24 mouse cellular contexts compared by ENCODE assay signal in genomic region chr1:162609633-162610250, GRCm38 (mm10). TPM values are rescaled to one million over a fixed set of nuclear protein-coding genes. Genes with fewer than 3 reads are reported as not detected.
A peak's percentile ranks its signal among the peaks of the same experiment; 100 is the strongest.
DNase-seq lines count a peak whose midpoint lies in the region; ATAC-seq and TF ChIP-seq lines count a peak whose summit lies in the region.
"Had no signal": no experiment of that assay in that cellular context is flagged by ENCODE, and none has a peak within 500 bp of the region (broad histone marks: within the 10 kb centered on the region; RNA-seq: fewer than 3 reads in every experiment).

No protein-coding gene starts in this region.

- no peak overlapping the region for H3K27ac ChIP-seq in forebrain, embryonic 13.5 days
- no peak overlapping the region for H3K27ac ChIP-seq in forebrain, embryonic 15.5 days (replicated peaks)
- peak overlapping the region; percentile 74 for H3K27ac ChIP-seq in midbrain, embryonic 10.5 days (replicated peaks)
- H3K27ac ChIP-seq in midbrain, postnatal 0 days (ENCODE audit: low read depth, low read length) = no peak overlapping the region
- H3K27ac ChIP-seq in midbrain, embryonic 14.5 days (replicated peaks; ENCODE audit: low read depth, low read length) = no peak overlapping the region
- H3K27ac ChIP-seq: limb, embryonic 13.5 days; liver, embryonic 14.5 days had no signal

- TF ChIP-seq CTCF in midbrain, postnatal 0 days (IDR thresholded peaks at IDR 0.05) = no peak

- WGBS in forebrain, embryonic 13.5 days = 32% methylated on average over 9 of the region's 9 CpGs
- WGBS in forebrain, embryonic 15.5 days = 34% methylated on average over 9 of the region's 9 CpGs
- WGBS in midbrain, embryonic 10.5 days = 41% methylated on average over 9 of the region's 9 CpGs
- 32% methylated on average over 9 of the region's 9 CpGs for WGBS in midbrain, postnatal 0 days
- 23% methylated on average over 9 of the region's 9 CpGs for WGBS in midbrain, embryonic 14.5 days

- no peaks in the 10 kb centered on the region for H3K9me3 ChIP-seq in forebrain, embryonic 13.5 days (replicated peaks)
- H3K9me3 ChIP-seq in forebrain, embryonic 15.5 days = no peaks in the 10 kb centered on the region
- no peaks in the 10 kb centered on the region for H3K9me3 ChIP-seq in midbrain, embryonic 10.5 days (replicated peaks)
- no peaks in the 10 kb centered on the region for H3K9me3 ChIP-seq in midbrain, postnatal 0 days (ENCODE audit: low read length)
- H3K9me3 ChIP-seq in midbrain, embryonic 14.5 days (ENCODE audit: control insufficient read depth, low read length) = no peaks in the 10 kb centered on the region
- H3K9me3 ChIP-seq: limb, embryonic 13.5 days had no signal

- H3K4me1 ChIP-seq in forebrain, embryonic 13.5 days = peaks cover 11% of the 10 kb centered on the region; the same call in 1 of the 2 replicates
- 0 out of 2 replicates have a peak, but pooled peaks cover 7% of the 10 kb centered on the region for H3K4me1 ChIP-seq in forebrain, embryonic 15.5 days
- H3K4me1 ChIP-seq in midbrain, embryonic 10.5 days = peaks cover 25% of the 10 kb centered on the region
- no peaks in the 10 kb centered on the region for H3K4me1 ChIP-seq in midbrain, postnatal 0 days (ENCODE audit: insufficient read depth, low read length)
- H3K4me1 ChIP-seq in midbrain, embryonic 14.5 days (ENCODE audit: control insufficient read depth, insufficient read depth, low read length) = no peaks in the 10 kb centered on the region; the same call in 1 of the 2 replicates
- H3K4me1 ChIP-seq: limb, embryonic 13.5 days had no signal

- H3K9ac ChIP-seq in forebrain, embryonic 13.5 days = no peak overlapping the region
- H3K9ac ChIP-seq in forebrain, embryonic 15.5 days (replicated peaks) = no peak overlapping the region
- H3K9ac ChIP-seq in midbrain, postnatal 0 days (replicated peaks; ENCODE audit: low read length, poor library complexity, severe bottlenecking) = no peak overlapping the region
- no peak overlapping the region for H3K9ac ChIP-seq in midbrain, embryonic 14.5 days (replicated peaks; ENCODE audit: low read length)
- H3K9ac ChIP-seq: limb, embryonic 13.5 days; liver, embryonic 14.5 days had no signal

- 0 out of 2 replicates have a peak, but pooled peaks have one; percentile 46 for ATAC-seq in forebrain, embryonic 13.5 days
- no peak for ATAC-seq in forebrain, embryonic 15.5 days (replicated peaks)
- no peak for ATAC-seq in midbrain, postnatal 0 days (ENCODE audit: low FRiP score)
- peak; percentile 59; the same call in 1 of the 2 replicates for ATAC-seq in midbrain, embryonic 14.5 days (ENCODE audit: low FRiP score, low TSS enrichment)
- no peak for ATAC-seq in CD4-positive, CD25-positive, alpha-beta regulatory T cell, adult 4 months

- H3K27me3 ChIP-seq in forebrain, embryonic 13.5 days = no peaks in the 10 kb centered on the region
- no peaks in the 10 kb centered on the region for H3K27me3 ChIP-seq in forebrain, embryonic 15.5 days
- no peaks in the 10 kb centered on the region for H3K27me3 ChIP-seq in midbrain, embryonic 10.5 days (ENCODE audit: low read depth, poor library complexity, severe bottlenecking)
- no peaks in the 10 kb centered on the region for H3K27me3 ChIP-seq in midbrain, postnatal 0 days (ENCODE audit: insufficient read depth, low read length)
- H3K27me3 ChIP-seq in midbrain, embryonic 14.5 days (ENCODE audit: control insufficient read depth, insufficient read depth, low read length) = no peaks in the 10 kb centered on the region
- H3K27me3 ChIP-seq: limb, embryonic 13.5 days had no signal

- peak; percentile 7 for DNase-seq in adrenal gland, adult 2 months
- DNase-seq in adrenal gland, postnatal 4 days (ENCODE audit: low spot score in 2 of 2) = no peak
- DNase-seq in midbrain, embryonic 10.5 days (ENCODE audit: low spot score) = peak; percentile 27
- no peak for DNase-seq in midbrain, postnatal 0 days (ENCODE audit: low spot score)
- DNase-seq in midbrain, embryonic 14.5 days = peak; percentile 53
- DNase-seq: cerebellum, adult 11-12 months; kidney, adult 9 months; kidney, postnatal 36 days; right cerebral cortex, postnatal 25 days; thymus, postnatal 25 days had no signal

- H3K36me3 ChIP-seq in forebrain, embryonic 13.5 days (ENCODE audit: poor library complexity, severe bottlenecking) = no peaks in the 10 kb centered on the region
- H3K36me3 ChIP-seq in forebrain, embryonic 15.5 days = no peaks in the 10 kb centered on the region
- 0 out of 2 replicates have a peak, but pooled peaks cover 1% of the 10 kb centered on the region for H3K36me3 ChIP-seq in midbrain, embryonic 10.5 days
- H3K36me3 ChIP-seq in midbrain, postnatal 0 days (ENCODE audit: insufficient read depth, low read length) = no peaks in the 10 kb centered on the region
- no peaks in the 10 kb centered on the region for H3K36me3 ChIP-seq in midbrain, embryonic 14.5 days (ENCODE audit: control insufficient read depth, insufficient read depth, low read length)
- H3K36me3 ChIP-seq: limb, embryonic 13.5 days had no signal

- H3K4me2 ChIP-seq in forebrain, embryonic 13.5 days = no peak overlapping the region
- no peak overlapping the region for H3K4me2 ChIP-seq in forebrain, embryonic 15.5 days (replicated peaks)
- no peak overlapping the region for H3K4me2 ChIP-seq in midbrain, postnatal 0 days (ENCODE audit: low read depth, low read length, poor library complexity, severe bottlenecking)
- no peak overlapping the region for H3K4me2 ChIP-seq in midbrain, embryonic 14.5 days (ENCODE audit: low read length)
- H3K4me2 ChIP-seq: limb, embryonic 13.5 days had no signal

- no peak overlapping the region for H3K4me3 ChIP-seq in forebrain, embryonic 13.5 days
- H3K4me3 ChIP-seq in forebrain, embryonic 15.5 days = no peak overlapping the region
- H3K4me3 ChIP-seq in midbrain, embryonic 10.5 days = no peak overlapping the region
- H3K4me3 ChIP-seq in midbrain, postnatal 0 days (ENCODE audit: low read depth, low read length) = no peak overlapping the region
- no peak overlapping the region for H3K4me3 ChIP-seq in midbrain, embryonic 14.5 days (replicated peaks; ENCODE audit: low read depth, low read length)
- H3K4me3 ChIP-seq: erythroblast, embryonic 14.5 days; limb, embryonic 13.5 days had no signal

RNA-seq across cellular contexts. Expression of gene Myoc, which starts 29.2 kb away (rescaled TPM):
- 1 to 10 TPM; 2.1 to 4.7 TPM for total RNA-seq in adrenal gland, adult 2 months (2021)
- polyA plus RNA-seq in adrenal gland, adult 2 months (2012; rRNA removed) = 0.76 and 1.4 TPM in 2 replicates
- total RNA-seq in adrenal gland, postnatal 4 days (2021) = 1 to 10 TPM in 1 of 2 experiments, under 1 TPM in 1; 0.71 to 1.1 TPM
- polyA plus RNA-seq in forebrain, embryonic 13.5 days (2015; fragmentation: Nextera tagmentation; extraction: Ambion mirVana) = not detected in 2 replicates
- polyA plus RNA-seq in forebrain, embryonic 15.5 days (2015; fragmentation: Nextera tagmentation; extraction: Ambion mirVana) = not detected in 2 replicates
- polyA plus RNA-seq in midbrain, embryonic 10.5 days (2016; fragmentation: Nextera tagmentation; extraction: Ambion mirVana) = not detected in 2 replicates
- total RNA-seq in midbrain, postnatal 0 days (2014; rRNA removed) = 0.24 and 0.27 TPM in 2 replicates
- 0.21 and 0.33 TPM in 2 replicates for polyA plus RNA-seq in midbrain, postnatal 0 days (2015; fragmentation: Nextera tagmentation; extraction: Ambion mirVana)
- polyA plus RNA-seq in midbrain, embryonic 14.5 days (2014; fragmentation: Nextera tagmentation; extraction: Ambion mirVana) = 0.13 TPM in 1 of 2 replicates, not detected in the other
- polyA plus RNA-seq in CD4-positive, CD25-positive, alpha-beta regulatory T cell, adult 4 months (2017; shearing (Covaris generic)) = not detected
- total RNA-seq: granulocyte monocyte progenitor cell, adult 5-6 weeks; hematopoietic stem cell, adult 5-6 weeks had no signal
- polyA plus RNA-seq: erythroblast, embryonic 14.5 days; heart, embryonic 14.5 days; intestine, embryonic 14.5 days; neural tube, embryonic 14.5 days had no signal

RNA-seq across cellular contexts. Expression of gene Vamp4, which starts 39.4 kb away (rescaled TPM):
- 10 to 100 TPM; 31.1 to 41.2 TPM for total RNA-seq in adrenal gland, adult 2 months (2021)
- polyA plus RNA-seq in adrenal gland, adult 2 months (2012; rRNA removed) = 12.1 and 15.2 TPM in 2 replicates
- 10 to 100 TPM; 40.8 to 42.1 TPM for total RNA-seq in adrenal gland, postnatal 4 days (2021)
- 62.6 and 66.5 TPM in 2 replicates for polyA plus RNA-seq in forebrain, embryonic 13.5 days (2015; fragmentation: Nextera tagmentation; extraction: Ambion mirVana)
- 70.7 and 76.7 TPM in 2 replicates for polyA plus RNA-seq in forebrain, embryonic 15.5 days (2015; fragmentation: Nextera tagmentation; extraction: Ambion mirVana)
- 52.3 and 53.0 TPM in 2 replicates for polyA plus RNA-seq in midbrain, embryonic 10.5 days (2016; fragmentation: Nextera tagmentation; extraction: Ambion mirVana)
- 25.5 and 29.2 TPM in 2 replicates for total RNA-seq in midbrain, postnatal 0 days (2014; rRNA removed)
- 69.0 and 74.7 TPM in 2 replicates for polyA plus RNA-seq in midbrain, postnatal 0 days (2015; fragmentation: Nextera tagmentation; extraction: Ambion mirVana)
- 71.3 and 72.0 TPM in 2 replicates for polyA plus RNA-seq in midbrain, embryonic 14.5 days (2014; fragmentation: Nextera tagmentation; extraction: Ambion mirVana)
- 100 to 1,000 TPM in 1 of 2 experiments, 10 to 100 TPM in 1; 91.3 to 111 TPM for polyA plus RNA-seq in CD4-positive, CD25-positive, alpha-beta regulatory T cell, adult 4 months (2017; shearing (Covaris generic))

RNA-seq across cellular contexts. Expression of gene Myocos, which starts 48.3 kb away (rescaled TPM):
- total RNA-seq in adrenal gland, adult 2 months (2021) = not detected
- polyA plus RNA-seq in adrenal gland, adult 2 months (2012; rRNA removed) = not detected in 2 replicates
- not detected for total RNA-seq in adrenal gland, postnatal 4 days (2021)
- polyA plus RNA-seq in forebrain, embryonic 13.5 days (2015; fragmentation: Nextera tagmentation; extraction: Ambion mirVana) = not detected in 2 replicates
- not detected in 2 replicates for polyA plus RNA-seq in forebrain, embryonic 15.5 days (2015; fragmentation: Nextera tagmentation; extraction: Ambion mirVana)
- not detected in 2 replicates for polyA plus RNA-seq in midbrain, embryonic 10.5 days (2016; fragmentation: Nextera tagmentation; extraction: Ambion mirVana)
- total RNA-seq in midbrain, postnatal 0 days (2014; rRNA removed) = not detected in 2 replicates
- polyA plus RNA-seq in midbrain, postnatal 0 days (2015; fragmentation: Nextera tagmentation; extraction: Ambion mirVana) = not detected in 2 replicates
- not detected in 2 replicates for polyA plus RNA-seq in midbrain, embryonic 14.5 days (2014; fragmentation: Nextera tagmentation; extraction: Ambion mirVana)
- polyA plus RNA-seq in CD4-positive, CD25-positive, alpha-beta regulatory T cell, adult 4 months (2017; shearing (Covaris generic)) = not detected
- total RNA-seq: granulocyte monocyte progenitor cell, adult 5-6 weeks; hematopoietic stem cell, adult 5-6 weeks; layer of hippocampus, postnatal 10 days; left cerebral cortex, postnatal 10 days had no signal
- polyA plus RNA-seq: erythroblast, embryonic 14.5 days; heart, embryonic 14.5 days; intestine, embryonic 14.5 days; limb, embryonic 13.5 days; liver, embryonic 14.5 days; lung, embryonic 16.5 days; neural tube, embryonic 14.5 days had no signal

Comparison
In these comparisons a context has a peak if more than half of its experiments do, and no peak if none do; other contexts are left out.
1. DNase-seq: peak in adrenal gland, adult 2 months (single experiment), midbrain, embryonic 10.5 days (single experiment) and midbrain, embryonic 14.5 days (single experiment); none in adrenal gland, postnatal 4 days (0 of 2) and midbrain, postnatal 0 days (single experiment).
2. ATAC-seq: peak in forebrain, embryonic 13.5 days (single experiment) and midbrain, embryonic 14.5 days (single experiment); none in forebrain, embryonic 15.5 days (single experiment), midbrain, postnatal 0 days (single experiment) and CD4-positive, CD25-positive, alpha-beta regulatory T cell, adult 4 months (single experiment).